Mouse (Mus musculus) heart, adult 8-10 months (tissue): ENCODE measurements around the gene Olfr352. TPM values are rescaled to one million over a fixed set of nuclear protein-coding genes. Genes with fewer than 3 reads are reported as not detected.

Source experiments
- DNase-seq: peaks from one replicate; pipeline ENCODE4 v3.0.0; 2022; ENCODE audit warnings: low spot score
- total RNA-seq, 4 experiments: library from RNA; stranded (reverse); gene quantifications; 2 replicates each; pipeline ENCODE4 v1.2.4; 2022

Olfr352 gene
- not detected for total RNA-seq

GRCm38 (mm10) chr2:36868160-36868559 is at the start of gene Olfr352:
Gene Olfr352, plus strand, starts transcription at chr2:36868460.
- DNase-seq, result no peak

GRCm38 (mm10) chr2:36846010-36846409 is 22.2 kb upstream of the Olfr352 start, which contains the start of gene Olfr350:
Gene Olfr350, plus strand, starts transcription at chr2:36846310.
- DNase-seq, result no peak

GRCm38 (mm10) chr2:36862560-36862959 is 5.7 kb upstream of the Olfr352 start, which contains the start of gene Olfr351:
Gene Olfr351, minus strand, starts transcription at chr2:36862660.
- no peak for DNase-seq

- no peak for DNase-seq
Measured at GRCm38 (mm10) chr2:36892836-36893235, 24.6 kb downstream of the Olfr352 start, which contains the start of gene Olfr353. Gene Olfr353, minus strand, starts transcription at chr2:36892936.

GRCm38 (mm10) chr2:36897114-36897513 is 28.9 kb downstream of the Olfr352 start:
- no peak for DNase-seq

GRCm38 (mm10) chr2:36905380-36905779 is 37.1 kb downstream of the Olfr352 start, which contains the start of gene Olfr354:
Gene Olfr354, plus strand, starts transcription at chr2:36905680.
- DNase-seq, result no peak

Other genes with a start within 250 kb of the Olfr352 start
- gene Olfr345, start 228.4 kb upstream of the Olfr352 start, total RNA-seq, result not detected
- not detected for gene Olfr346, start 182.7 kb upstream of the Olfr352 start, total RNA-seq
- gene Olfr347, start 136.6 kb upstream of the Olfr352 start, total RNA-seq, result not detected
- gene Olfr348, start 84.2 kb upstream of the Olfr352 start, total RNA-seq, result not detected
- not detected for gene Olfr50, start 77.9 kb upstream of the Olfr352 start, total RNA-seq
- gene Olfr3, start 51.4 kb upstream of the Olfr352 start, total RNA-seq, result not detected
- not detected for gene Olfr350, start 22.1 kb upstream of the Olfr352 start, total RNA-seq
- gene Olfr351, start 5.8 kb upstream of the Olfr352 start, total RNA-seq, result not detected
- gene Olfr353, start 24.5 kb downstream of the Olfr352 start, total RNA-seq, result not detected
- not detected for gene Olfr354, start 37.2 kb downstream of the Olfr352 start, total RNA-seq
- gene Olfr355, start 60.4 kb downstream of the Olfr352 start, total RNA-seq, result not detected
- not detected for gene Olfr356, start 68.7 kb downstream of the Olfr352 start, total RNA-seq
- gene Olfr357, start 125.4 kb downstream of the Olfr352 start, total RNA-seq, result not detected
- gene Olfr358, start 140.9 kb downstream of the Olfr352 start, total RNA-seq, result not detected
- not detected for gene Olfr360, start 197.3 kb downstream of the Olfr352 start, total RNA-seq
- not detected for gene Olfr361, start 220.8 kb downstream of the Olfr352 start, total RNA-seq
- gene Olfr362, start 249.4 kb downstream of the Olfr352 start, total RNA-seq, result not detected